Mouse (Mus musculus) hematopoietic multipotent progenitor cell, adult 10-12 weeks (in vitro differentiated cells): ENCODE data around the gene Psma3. TPM values are rescaled to one million over a fixed set of nuclear protein-coding genes. Genes with fewer than 3 reads are reported as not detected.

ENCODE experiments used
- polyA plus RNA-seq: library from polyadenylated mRNA; stranded (reverse); fragments of >175 nt; gene quantifications from 2 replicates; pipeline ENCODE4 v1.2.3, GENCODE M21; 2012; ENCODE audit warnings: low replicate concordance

Gene Psma3
- polyA plus RNA-seq = 3.1 and 21.7 TPM in 2 replicates

GRCm38 (mm10) chr12:70974441-70975266 is at the start of gene Psma3:
TSS of gene Psma3 (plus strand) at chr12:70974621.

GRCm38 (mm10) chr12:70937571-70938384 is 36.6 kb upstream of the Psma3 start, which contains the start of gene Actr10:
TSS of gene Actr10 (plus strand) at chr12:70937857.

GRCm38 (mm10) chr12:71015363-71016210 is 41.2 kb downstream of the Psma3 start, which contains the start of gene Arid4a:
TSS of gene Arid4a (plus strand) at chr12:71015990.

Other genes starting within 250 kb of the Psma3 start
- 3.9 TPM in 2 replicates for gene Frmd6, start 149.1 kb upstream of the Psma3 start, polyA plus RNA-seq
- gene Actr10, start 36.8 kb upstream of the Psma3 start, polyA plus RNA-seq = 2.8 and 5.2 TPM in 2 replicates
- gene Arid4a, start 41.4 kb downstream of the Psma3 start, polyA plus RNA-seq = 18.9 and 24.4 TPM in 2 replicates
- not detected in 2 replicates for gene Tomm20l, start 136.8 kb downstream of the Psma3 start, polyA plus RNA-seq
- gene Timm9, start 162.1 kb downstream of the Psma3 start, polyA plus RNA-seq = 9.9 and 14.2 TPM in 2 replicates
- 0.26 and 0.54 TPM in 2 replicates for gene 2700049A03Rik, start 162.2 kb downstream of the Psma3 start, polyA plus RNA-seq